ENCODE assay signal across 23 mouse cellular contexts in the genomic region with DNA sequence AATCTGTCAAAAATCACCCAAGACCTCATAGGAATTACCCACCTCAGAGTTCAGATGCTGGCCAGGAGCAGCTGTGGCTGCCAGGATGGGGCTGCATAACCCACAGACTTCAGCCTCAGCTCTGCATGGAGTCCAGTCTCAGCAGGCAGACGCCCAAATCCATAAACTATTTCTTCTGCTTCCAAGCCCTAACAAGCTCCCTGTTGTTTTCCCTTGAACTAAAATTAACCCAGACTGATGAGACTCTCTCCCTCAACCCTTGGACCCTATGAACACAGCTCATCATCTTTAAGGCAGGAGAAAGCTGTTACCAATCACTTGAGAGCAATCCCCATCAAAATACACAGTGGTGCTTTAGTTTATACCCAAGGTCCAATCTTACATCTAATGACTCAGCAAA.
"Had no signal": no experiment of that assay in that cellular context is flagged by ENCODE, and none has a peak within 500 bp of the region (broad histone marks: within the 10 kb centered on the region; RNA-seq: fewer than 3 reads in every experiment).

No protein-coding gene starts in this region.

- H3K4me3 ChIP-seq: heart, adult 2 months; heart, embryonic 13.5 days; heart, embryonic 15.5 days; hindbrain, embryonic 13.5 days; hindbrain, embryonic 15.5 days; kidney, embryonic 15.5 days; limb, embryonic 13.5 days; limb, embryonic 15.5 days; liver, embryonic 13.5 days; liver, embryonic 15.5 days had no signal

- DNase-seq: gastrocnemius, postnatal 10 days; gastrocnemius, postnatal 25 days; heart, adult 11 months; heart, adult 2 months; heart, postnatal 14 days; heart, postnatal 36 days; kidney, adult 11 months; kidney, adult 8-10 months; kidney, postnatal 10 days; kidney, postnatal 25 days; layer of hippocampus, adult 9-11 months; layer of hippocampus, postnatal 36 days; left cerebral cortex, postnatal 4 days; liver, embryonic 13.5 days had no signal

- H3K27ac ChIP-seq: heart, adult 2 months; heart, embryonic 13.5 days; heart, embryonic 15.5 days; hindbrain, embryonic 13.5 days; hindbrain, embryonic 15.5 days; hindbrain, postnatal 0 days; kidney, embryonic 15.5 days; limb, embryonic 13.5 days; limb, embryonic 15.5 days; liver, embryonic 13.5 days; liver, embryonic 15.5 days had no signal
